ENCODE assay signal across 8 mouse cellular contexts in genomic region chr7:44373889-44374652, GRCm38 (mm10). TPM values are rescaled to one million over a fixed set of nuclear protein-coding genes. Genes with fewer than 3 reads are reported as not detected.
DNase-seq lines count a peak whose midpoint lies in the region; ATAC-seq and TF ChIP-seq lines count a peak whose summit lies in the region.

No protein-coding gene starts in this region.

- no peak overlapping the region for H3K27ac ChIP-seq in bone marrow, adult 2 months (ENCODE audit: control insufficient read depth, insufficient read depth, low read depth, low read length, poor library complexity)
- H3K27ac ChIP-seq in embryonic fibroblast, embryonic 13.5 days (ENCODE audit: insufficient read depth, low read length): no peak overlapping the region
- H3K27ac ChIP-seq in heart, embryonic 12.5 days (ENCODE audit: poor library complexity, severe bottlenecking): peak overlapping the region; percentile 27; the same call in 1 of the 2 replicates
- peak overlapping the region; percentile 68 for H3K27ac ChIP-seq in kidney, postnatal 0 days
- H3K27ac ChIP-seq in liver, adult 2 months (replicated peaks; ENCODE audit: insufficient read depth, low read depth, low read length): peak overlapping the region; percentile 18

- peaks cover 1% of the 10 kb centered on the region for H3K4me1 ChIP-seq in bone marrow, adult 2 months (ENCODE audit: control insufficient read depth, insufficient read depth, low read length)
- H3K4me1 ChIP-seq in embryonic fibroblast, embryonic 13.5 days (ENCODE audit: control insufficient read depth, insufficient read depth, low read length): no peaks in the 10 kb centered on the region
- peaks cover 18% of the 10 kb centered on the region for H3K4me1 ChIP-seq in heart, embryonic 12.5 days (replicated peaks)
- 0 out of 2 replicates have a peak, but pooled peaks cover 9% of the 10 kb centered on the region for H3K4me1 ChIP-seq in kidney, postnatal 0 days (replicated peaks; ENCODE audit: insufficient read depth, low read length)
- peaks cover 2% of the 10 kb centered on the region; the same call in 1 of the 2 replicates for H3K4me1 ChIP-seq in liver, adult 2 months (ENCODE audit: control insufficient read depth, insufficient read depth, low read length)

- H3K27me3 ChIP-seq in heart, embryonic 12.5 days (replicated peaks): peaks cover 4% of the 10 kb centered on the region; the same call in 1 of the 2 replicates
- H3K27me3 ChIP-seq in kidney, postnatal 0 days (ENCODE audit: insufficient read depth, low read length): no peaks in the 10 kb centered on the region
- no peaks in the 10 kb centered on the region for H3K27me3 ChIP-seq in liver, adult 2 months (ENCODE audit: control insufficient read depth, insufficient read depth, low read length)

- 0 out of 2 replicates have a peak, but pooled peaks have one; percentile 21 for TF ChIP-seq POLR2A in bone marrow, adult 2 months (IDR thresholded peaks at IDR 0.05; ENCODE audit: borderline replicate concordance, control insufficient read depth, low read depth, low read length)
- 0 out of 2 replicates have a peak, but pooled peaks have one; percentile 45 for TF ChIP-seq POLR2A in embryonic fibroblast, embryonic 13.5 days (IDR thresholded peaks at IDR 0.05; ENCODE audit: low read depth, low read length)
- TF ChIP-seq POLR2A in liver, adult 2 months (IDR thresholded peaks at IDR 0.05; ENCODE audit: extremely low read depth, insufficient read depth, low read length): no peak

- peak; percentile 87 for ATAC-seq in heart, embryonic 12.5 days (ENCODE audit: insufficient number of reproducible peaks, low FRiP score)
- peak; percentile 90 for ATAC-seq in kidney, postnatal 0 days (replicated peaks; ENCODE audit: low FRiP score, low read depth)
- peak; percentile 95 for ATAC-seq in monocyte, adult 5-6 weeks (replicated peaks; ENCODE audit: insufficient number of reproducible peaks, low FRiP score, low TSS enrichment, poor library complexity, severe bottlenecking)

- peak overlapping the region; percentile 76 for H3K4me2 ChIP-seq in heart, embryonic 12.5 days
- peak overlapping the region; percentile 92 for H3K4me2 ChIP-seq in kidney, postnatal 0 days (ENCODE audit: low read length)

- no peaks in the 10 kb centered on the region for H3K36me3 ChIP-seq in heart, embryonic 12.5 days
- H3K36me3 ChIP-seq in kidney, postnatal 0 days (ENCODE audit: insufficient read depth, low read length): no peaks in the 10 kb centered on the region
- H3K36me3 ChIP-seq in liver, adult 2 months (ENCODE audit: control insufficient read depth, insufficient read depth, low read length): no peaks in the 10 kb centered on the region

- no peak for TF ChIP-seq CTCF in bone marrow, adult 2 months (IDR thresholded peaks at IDR 0.05; ENCODE audit: control insufficient read depth, insufficient read depth, low read length)
- no peak for TF ChIP-seq CTCF in embryonic fibroblast, embryonic 13.5 days (IDR thresholded peaks at IDR 0.05; ENCODE audit: borderline replicate concordance, insufficient read depth, low read length)
- no peak for TF ChIP-seq CTCF in kidney, postnatal 0 days (IDR thresholded peaks at IDR 0.05; ENCODE audit: low read depth)
- TF ChIP-seq CTCF in liver, adult 2 months (IDR thresholded peaks at IDR 0.05; ENCODE audit: low read depth, low read length): no peak

- peak overlapping the region; percentile 59 for H3K4me3 ChIP-seq in bone marrow, adult 2 months (replicated peaks; ENCODE audit: control insufficient read depth, low read depth, low read length)
- H3K4me3 ChIP-seq in embryonic fibroblast, embryonic 13.5 days (ENCODE audit: insufficient read depth, low read length): peak overlapping the region; percentile 49
- peak overlapping the region; percentile 61 for H3K4me3 ChIP-seq in heart, embryonic 12.5 days
- H3K4me3 ChIP-seq in kidney, postnatal 0 days (replicated peaks; ENCODE audit: low read depth, low read length): peak overlapping the region; percentile 57
- H3K4me3 ChIP-seq in liver, adult 2 months (ENCODE audit: insufficient read depth, low read depth, low read length): peak overlapping the region; percentile 77

- peak; percentile 92 for DNase-seq in A20 (ENCODE audit: low read depth, low spot score)
- peak; percentile 97 for DNase-seq in kidney, postnatal 0 days (ENCODE audit: low spot score)
- DNase-seq in liver, adult 2 months (ENCODE audit: extremely low read depth, low read depth, low spot score): peak; percentile 98
- DNase-seq in spleen, postnatal 4 days (ENCODE audit: low spot score in 2 of 2): peak; percentile 59 to 72

- WGBS in bone marrow, adult 2 months: under 1% methylated on average over 19 of the region's 19 CpGs
- WGBS in heart, embryonic 12.5 days: under 1% methylated on average over 19 of the region's 19 CpGs
- WGBS in kidney, postnatal 0 days: 0% methylated on average over 19 of the region's 19 CpGs
- 5% methylated on average over 19 of the region's 19 CpGs for WGBS in liver, adult 2 months

- no peaks in the 10 kb centered on the region for H3K9me3 ChIP-seq in heart, embryonic 12.5 days (replicated peaks)
- H3K9me3 ChIP-seq in kidney, postnatal 0 days (replicated peaks; ENCODE audit: low read length): no peaks in the 10 kb centered on the region

- peak overlapping the region; percentile 69 for H3K9ac ChIP-seq in heart, embryonic 12.5 days
- H3K9ac ChIP-seq in kidney, postnatal 0 days (ENCODE audit: low read depth, low read length): peak overlapping the region; percentile 54; the same call in 1 of the 2 replicates
- peak overlapping the region; percentile 61 for H3K9ac ChIP-seq in liver, adult 2 months (ENCODE audit: low read depth, low read length)

- no peaks in the 10 kb centered on the region for H3K79me2 ChIP-seq in liver, adult 2 months (ENCODE audit: control insufficient read depth, insufficient read depth, low read length)

RNA-seq across cellular contexts. Expression of gene Syt3, which starts 9.8 kb away (rescaled TPM):
- not detected in 2 replicates for polyA plus RNA-seq in bone marrow, adult 2 months (2011; ENCODE audit: insufficient read depth, insufficient read length, low replicate concordance, missing spikeins)
- 0.18 and 0.25 TPM in 2 replicates for polyA plus RNA-seq in embryonic fibroblast, embryonic 13.5 days (2011; ENCODE audit: insufficient read length, low read depth, missing spikeins)
- 0.55 and 0.63 TPM in 2 replicates for polyA plus RNA-seq in heart, embryonic 12.5 days (2016; fragmentation: Nextera tagmentation; extraction: Ambion mirVana)
- 3.3 and 3.5 TPM in 2 replicates for polyA plus RNA-seq in kidney, postnatal 0 days (2015; fragmentation: Nextera tagmentation; extraction: Ambion mirVana)
- total RNA-seq in liver, adult 2 months (2014; rRNA removed): 1.4 and 2.6 TPM in 2 replicates
- 4.9 and 7.1 TPM in 2 replicates for polyA plus RNA-seq in liver, adult 2 months (2012; rRNA removed)
- not detected in 3 replicates for total RNA-seq in monocyte, adult 5-6 weeks (2017)

RNA-seq across cellular contexts. Expression of gene 1700008O03Rik, which starts 11.5 kb away (rescaled TPM):
- polyA plus RNA-seq in bone marrow, adult 2 months (2011; ENCODE audit: insufficient read depth, insufficient read length, low replicate concordance, missing spikeins): not detected in 2 replicates
- not detected in 2 replicates for polyA plus RNA-seq in embryonic fibroblast, embryonic 13.5 days (2011; ENCODE audit: insufficient read length, low read depth, missing spikeins)
- 0.40 and 0.94 TPM in 2 replicates for polyA plus RNA-seq in heart, embryonic 12.5 days (2016; fragmentation: Nextera tagmentation; extraction: Ambion mirVana)
- 1.3 and 1.4 TPM in 2 replicates for polyA plus RNA-seq in kidney, postnatal 0 days (2015; fragmentation: Nextera tagmentation; extraction: Ambion mirVana)
- total RNA-seq in liver, adult 2 months (2014; rRNA removed): not detected in 2 replicates
- polyA plus RNA-seq in liver, adult 2 months (2012; rRNA removed): 0.22 and 0.27 TPM in 2 replicates
- total RNA-seq in monocyte, adult 5-6 weeks (2017): 3.5 TPM in 1 of 3 replicates, not detected in the others

RNA-seq across cellular contexts. Expression of gene Lrrc4b, which starts 54.7 kb away (rescaled TPM):
- polyA plus RNA-seq in bone marrow, adult 2 months (2011; ENCODE audit: insufficient read depth, insufficient read length, low replicate concordance, missing spikeins): 0.92 TPM in 1 of 2 replicates, not detected in the other
- polyA plus RNA-seq in embryonic fibroblast, embryonic 13.5 days (2011; ENCODE audit: insufficient read length, low read depth, missing spikeins): 0.32 TPM in 1 of 2 replicates, not detected in the other
- polyA plus RNA-seq in heart, embryonic 12.5 days (2016; fragmentation: Nextera tagmentation; extraction: Ambion mirVana): 2.3 and 2.4 TPM in 2 replicates
- 0.26 and 0.42 TPM in 2 replicates for polyA plus RNA-seq in kidney, postnatal 0 days (2015; fragmentation: Nextera tagmentation; extraction: Ambion mirVana)
- 0.07 TPM in 1 of 2 replicates, not detected in the other for total RNA-seq in liver, adult 2 months (2014; rRNA removed)
- polyA plus RNA-seq in liver, adult 2 months (2012; rRNA removed): not detected in 2 replicates
- not detected in 3 replicates for total RNA-seq in monocyte, adult 5-6 weeks (2017)

Comparison
In these comparisons a context has a peak if more than half of its experiments do, and no peak if none do; other contexts are left out.
1. H3K27ac ChIP-seq: peak in heart, embryonic 12.5 days (single experiment), kidney, postnatal 0 days (single experiment) and liver, adult 2 months (single experiment); none in bone marrow, adult 2 months (single experiment) and embryonic fibroblast, embryonic 13.5 days (single experiment).
2. Peak in every context shown above with its lines, with median percentiles within 50 percentile points of each other: DNase-seq, H3K4me3 ChIP-seq, ATAC-seq and H3K9ac ChIP-seq.